Mouse (Mus musculus) liver, embryonic 14.5 days (tissue): ENCODE measurements around the gene Tecta. TPM values are rescaled to one million over a fixed set of nuclear protein-coding genes. Genes with fewer than 3 reads are reported as not detected.
A peak's percentile ranks its signal among the peaks of the same experiment; 100 is the strongest.

Experiments
- ATAC-seq: fragments of 200-750 bp; cut with Nextera tagmentation; 2 replicates; pipeline ENCODE4 v1.8.0; 2017; ENCODE audit warnings: moderate number of reproducible peaks, mild to moderate bottlenecking, moderate library complexity; ENCODE audit not compliant: insufficient read depth
- DNase-seq, 3 experiments: peaks; one replicate each; pipeline ENCODE4 v3.0.0-alpha.2; 2012 to 2013; ENCODE audit warnings: low read depth in 3 of 3, low spot score in 3 of 3
- H3K27ac ChIP-seq: fragments of 300-500 bp; sonication (generic); 2 replicates; pipeline ENCODE4 v1.5.1; 2014; ENCODE audit warnings: moderate library complexity, mild to moderate bottlenecking, control low read depth, inconsistent platforms
- H3K27me3 ChIP-seq: fragments of 300-500 bp; sonication (generic); 2 replicates; pipeline ENCODE4 v1.6.1; 2014; ENCODE audit warnings: mild to moderate bottlenecking, low read length, moderate library complexity; ENCODE audit not compliant: control insufficient read depth, insufficient read depth
- H3K36me3 ChIP-seq: fragments of 300-500 bp; sonication (generic); replicated peaks from 2 replicates; pipeline ENCODE4 v1.6.1; 2014; ENCODE audit warnings: low read depth; ENCODE audit not compliant: control insufficient read depth, insufficient read depth
- H3K4me1 ChIP-seq, 2 experiments: fragments of 200-500 bp in 1 of 2; fragments of 300-500 bp in 1 of 2; sonication (generic) in 1 of 2; replicated peaks; 2 replicates each; pipeline ENCODE4 v1.6.1; 2012 to 2014; ENCODE audit warnings: antibody characterized with exemption in 1 of 2, inconsistent platforms in 1 of 2, low read length in 1 of 2; ENCODE audit not compliant: control insufficient read depth in 2 of 2, insufficient read depth in 2 of 2
- H3K4me2 ChIP-seq: fragments of 300-500 bp; sonication (generic); 2 replicates; pipeline ENCODE4 v1.6.1; 2014; ENCODE audit warnings: low read depth, mild to moderate bottlenecking, control low read depth, moderate library complexity
- H3K4me3 ChIP-seq, 2 experiments: fragments of 200-500 bp in 1 of 2; fragments of 300-500 bp in 1 of 2; sonication (generic) in 1 of 2; 2 replicates each; pipeline ENCODE4 v1.5.1; 2012 to 2014; ENCODE audit warnings: low read depth in 2 of 2, low read length in 2 of 2, mild to moderate bottlenecking in 2 of 2, control low read depth in 1 of 2, inconsistent platforms in 1 of 2, moderate library complexity in 1 of 2; ENCODE audit not compliant: insufficient read depth in 1 of 2
- H3K9ac ChIP-seq: fragments of 300-500 bp; sonication (generic); replicated peaks from 2 replicates; pipeline ENCODE4 v1.6.1; 2014; ENCODE audit warnings: mild to moderate bottlenecking, control low read depth, moderate library complexity
- H3K9me3 ChIP-seq: fragments of 300-500 bp; sonication (generic); 2 replicates; pipeline ENCODE4 v1.6.1; 2016; ENCODE audit warnings: low read length, mixed read lengths; ENCODE audit not compliant: control insufficient read depth
- CTCF ChIP-seq: IDR thresholded peaks from 2 replicates; pipeline ENCODE4 v1.5.1; 2016; ENCODE audit warnings: antibody characterized with exemption, low read depth, control low read depth
- EP300 ChIP-seq: IDR thresholded peaks from 2 replicates; pipeline ENCODE4 v1.6.1; 2016; ENCODE audit warnings: antibody characterized with exemption, low read depth
- WGBS: fragments of 180-500 bp; shearing (Covaris S2); extraction: QIAGEN DNeasy Blood & Tissue Kit; methylation state at CpG from one replicate; pipeline ENCODE4 v1.1.7; 2014; ENCODE audit not compliant: insufficient replicate concordance; 5-methylcytosine and 5-hydroxymethylcytosine counted together
- polyA plus RNA-seq, 2 experiments: library from polyadenylated mRNA; depleted of rRNA in 1 of 2; stranded (reverse) in 1 of 2; unstranded in 1 of 2; fragments of >200 nt; fragmentation: Nextera tagmentation in 1 of 2; extraction: Ambion mirVana in 1 of 2; gene quantifications; 2 replicates each; pipeline versions ENCODE4 v1.2.1 to v1.2.3; 2012 to 2014

Gene Tecta
- polyA plus RNA-seq, 2 experiments: 0.05 to 0.28 TPM

DNA sequence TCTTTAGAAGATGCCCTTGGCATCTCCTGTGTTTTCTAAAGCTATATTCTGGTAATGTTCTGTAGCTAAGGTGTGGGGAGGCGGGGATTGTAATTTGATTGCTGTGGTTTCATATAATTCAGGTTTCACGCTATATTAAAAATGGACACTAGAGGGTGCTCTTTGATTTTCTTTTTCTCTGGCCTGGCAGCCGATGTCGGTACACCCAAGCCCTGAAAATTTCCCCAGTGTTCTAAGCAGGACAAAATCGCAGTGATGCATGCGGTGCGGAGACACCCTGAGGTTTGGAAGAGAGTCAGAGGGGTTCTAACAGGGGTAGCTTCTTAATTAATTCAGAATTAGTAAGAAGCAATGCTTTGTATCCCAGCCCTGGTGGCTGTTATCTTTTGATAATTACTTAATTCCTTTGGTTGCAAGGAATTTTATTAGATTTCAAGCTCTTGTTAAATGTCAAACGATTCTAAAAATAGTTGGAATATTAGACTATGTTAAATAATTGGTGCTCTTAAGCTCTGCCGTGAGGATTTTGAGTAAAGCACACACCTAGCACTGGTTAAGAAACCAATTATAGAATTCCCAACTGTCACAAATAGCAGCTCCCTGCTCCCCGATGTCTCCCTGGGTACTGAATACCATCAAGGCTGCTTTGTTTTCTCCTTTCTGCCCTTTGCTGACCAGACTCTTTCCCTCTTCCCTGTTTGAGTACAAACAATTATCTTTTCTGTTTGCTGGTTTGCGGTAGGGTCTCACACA lies 72.9 kb downstream of the Tecta start:
- WGBS: 26% methylated on average over 11 of the region's 11 CpGs
- Histone ChIP-seq H3K4me3 (no peak overlapping the region), H3K4me2 (no peak overlapping the region), H3K27me3 (no peaks in the 10 kb centered on the region), H3K9ac (no peak overlapping the region), H3K36me3 (no peaks in the 10 kb centered on the region), H3K27ac (no peak overlapping the region), H3K4me1 (no peaks in the 10 kb centered on the region), H3K9me3 (no peaks in the 10 kb centered on the region)
- DNase-seq: peak; percentile 3 to 13 (median 13)
- ATAC-seq: no peak
- TF ChIP-seq EP300 (no peak), CTCF (peak; percentile 61)

DNA sequence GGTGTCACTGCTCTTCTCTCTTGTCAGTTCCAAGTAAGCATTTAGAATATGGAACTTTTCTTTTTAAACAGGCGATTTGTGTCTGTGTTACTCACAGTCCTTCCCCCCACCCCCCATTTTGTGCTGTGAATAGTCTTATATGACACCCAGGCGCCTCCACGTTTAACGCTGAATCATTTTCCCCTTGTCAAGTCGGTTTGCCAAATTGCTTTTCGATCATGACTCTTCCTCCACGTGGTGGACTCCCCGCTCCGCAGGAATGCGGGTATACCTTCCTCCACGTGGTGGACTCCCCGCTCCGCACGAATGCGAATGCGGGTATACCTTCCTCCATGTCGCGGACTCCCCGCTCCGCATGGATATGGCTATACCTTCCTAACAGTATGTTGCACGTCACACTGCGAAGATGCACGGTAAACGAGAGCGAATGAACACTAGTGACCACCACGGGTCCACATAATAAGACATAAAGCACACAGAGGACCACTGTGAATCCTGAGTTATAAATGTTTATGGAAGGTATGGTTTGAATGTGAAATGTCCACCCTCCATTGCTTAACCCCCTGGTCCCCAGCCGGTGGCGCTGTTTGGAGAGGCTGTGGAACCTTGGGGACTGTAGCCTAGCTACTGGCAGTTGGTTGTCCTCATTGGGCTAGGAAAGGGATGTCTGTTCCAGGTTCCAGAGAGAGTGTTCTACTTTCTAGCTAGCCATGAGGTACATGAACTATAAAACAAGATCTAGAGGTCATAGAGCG lies 74.9 kb downstream of the Tecta start:
- H3K27ac ChIP-seq: no peak overlapping the region
- WGBS: 45% methylated on average over 29 of the region's 29 CpGs
- DNase-seq: no peak

DNA sequence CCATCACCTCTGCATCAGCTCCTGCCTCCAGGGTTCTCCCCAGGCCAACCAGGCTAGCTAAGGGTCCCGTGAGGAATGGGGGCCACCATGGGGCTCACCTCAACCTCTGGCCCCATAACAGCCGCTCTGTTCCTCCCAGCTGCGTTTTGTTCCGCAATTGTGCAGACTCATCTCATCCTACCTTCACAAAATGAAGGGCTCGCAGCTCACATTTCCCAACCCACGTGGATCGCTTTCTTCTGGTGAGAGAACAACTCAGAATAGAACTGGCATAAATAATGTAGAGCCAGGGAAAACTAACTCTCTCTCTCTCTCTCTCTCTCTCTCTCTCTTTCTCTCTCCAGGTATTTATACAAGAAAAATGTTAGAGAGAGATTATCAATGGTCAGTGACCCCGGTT lies 76.5 kb downstream of the Tecta start:
- 64% methylated on average over 8 of the region's 8 CpGs for WGBS
- Histone ChIP-seq H3K4me2 (no peak overlapping the region), H3K27ac (no peak overlapping the region), H3K4me1 (no peaks in the 10 kb centered on the region), H3K27me3 (no peaks in the 10 kb centered on the region), H3K9me3 (no peaks in the 10 kb centered on the region), H3K36me3 (no peaks in the 10 kb centered on the region), H3K9ac (no peak overlapping the region), H3K4me3 (no peak overlapping the region)
- DNase-seq (no peak), ATAC-seq (no peak)
- no peak for TF ChIP-seq CTCF
- no peak for TF ChIP-seq EP300

More for the DNA sequence above, 74.9 kb downstream of the Tecta start:
- Histone ChIP-seq H3K4me2 (no peak overlapping the region), H3K27me3 (no peaks in the 10 kb centered on the region), H3K36me3 (no peaks in the 10 kb centered on the region), H3K9ac (no peak overlapping the region), H3K9me3 (no peaks in the 10 kb centered on the region), H3K4me3 (no peak overlapping the region), H3K4me1 (no peaks in the 10 kb centered on the region)
- TF ChIP-seq EP300: no peak
- TF ChIP-seq CTCF: peak; percentile 37
- ATAC-seq: no peak

DNA sequence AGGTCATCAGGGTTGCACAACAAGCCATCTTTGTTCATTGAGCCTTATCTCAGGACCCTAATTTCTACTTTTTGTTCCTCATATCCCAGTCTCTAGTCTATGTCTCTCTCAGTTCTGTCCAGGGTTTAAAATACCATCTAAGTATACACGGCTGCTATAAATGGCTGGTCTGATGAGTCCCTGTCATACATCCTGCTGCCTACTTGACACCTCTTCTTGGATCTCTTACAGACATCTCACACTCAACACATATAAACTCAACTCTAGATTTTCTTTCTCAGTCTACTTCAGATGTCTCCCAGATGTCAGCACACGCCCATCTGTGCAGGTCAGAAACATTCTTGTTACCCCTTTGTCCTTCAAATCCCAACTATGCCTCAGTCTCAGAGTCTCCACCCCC lies 78.3 kb downstream of the Tecta start:
- Histone ChIP-seq H3K27me3 (no peaks in the 10 kb centered on the region), H3K27ac (no peak overlapping the region), H3K36me3 (no peaks in the 10 kb centered on the region), H3K4me1 (no peaks in the 10 kb centered on the region), H3K9me3 (no peaks in the 10 kb centered on the region), H3K4me3 (no peak overlapping the region), H3K4me2 (no peak overlapping the region), H3K9ac (no peak overlapping the region)
- WGBS: 48% methylated on average over 2 of the region's 2 CpGs
- ATAC-seq: no peak
- TF ChIP-seq EP300 (no peak), CTCF (no peak)
- no peak for DNase-seq

DNA sequence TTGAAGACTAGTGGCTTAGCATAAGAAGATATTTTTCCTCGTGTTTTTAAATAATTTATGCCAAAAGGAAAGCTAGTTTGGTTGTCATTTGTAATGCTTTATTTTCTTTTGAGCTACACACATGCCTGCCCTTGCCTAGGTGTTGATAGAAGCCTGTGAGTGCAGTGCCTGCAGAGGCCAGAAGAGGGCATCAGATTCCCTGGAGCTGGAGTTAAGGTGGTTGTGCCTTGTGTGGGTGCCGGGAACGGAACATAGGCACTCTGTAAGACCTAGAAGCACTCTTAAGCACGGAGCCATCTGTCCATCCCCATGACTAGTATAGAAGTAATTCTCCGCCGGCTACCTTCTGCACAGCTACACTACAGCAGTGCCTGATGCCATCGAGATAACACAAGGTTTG lies 79.1 kb downstream of the Tecta start:
- H3K9ac ChIP-seq: no peak overlapping the region
- no peaks in the 10 kb centered on the region for H3K9me3 ChIP-seq
- DNase-seq: no peak
- no peaks in the 10 kb centered on the region for H3K36me3 ChIP-seq
- 71% methylated on average over 7 of the region's 7 CpGs for WGBS
- no peak for ATAC-seq
- no peaks in the 10 kb centered on the region for H3K4me1 ChIP-seq
- H3K27me3 ChIP-seq: no peaks in the 10 kb centered on the region
- no peak overlapping the region for H3K4me3 ChIP-seq
- TF ChIP-seq CTCF (peak; percentile 40), EP300 (no peak)
- no peak overlapping the region for H3K27ac ChIP-seq
- no peak overlapping the region for H3K4me2 ChIP-seq
